Mouse (Mus musculus) forebrain, postnatal 0 days (tissue): ENCODE data around the gene Ccr4. TPM values are rescaled to one million over a fixed set of nuclear protein-coding genes. Genes with fewer than 3 reads are reported as not detected.

ENCODE experiments used
- ATAC-seq: fragments of 200-750 bp; cut with Nextera tagmentation; 2 replicates; pipeline ENCODE4 v1.8.0; 2017; ENCODE audit warnings: mild to moderate bottlenecking, moderate library complexity
- DNase-seq: peaks from one replicate; pipeline ENCODE4 v3.0.0-alpha.2; 2015
- H3K27ac ChIP-seq: fragments of 300-500 bp; sonication (generic); 2 replicates; pipeline ENCODE4 v1.5.1; 2014; ENCODE audit warnings: low read depth, mild to moderate bottlenecking, antibody characterized with exemption, low read length, moderate library complexity, mixed read lengths
- H3K27me3 ChIP-seq: fragments of 300-500 bp; sonication (generic); 2 replicates; pipeline ENCODE4 v1.6.1; 2014; ENCODE audit warnings: mild to moderate bottlenecking, low read length, mixed read lengths; ENCODE audit not compliant: insufficient read depth
- H3K36me3 ChIP-seq: fragments of 300-500 bp; sonication (generic); 2 replicates; pipeline ENCODE4 v1.6.1; 2014; ENCODE audit warnings: mild to moderate bottlenecking, moderate library complexity; ENCODE audit not compliant: insufficient read depth
- H3K4me1 ChIP-seq: fragments of 300-500 bp; sonication (generic); 2 replicates; pipeline ENCODE4 v1.6.1; 2014; ENCODE audit warnings: antibody characterized with exemption; ENCODE audit not compliant: insufficient read depth
- H3K4me2 ChIP-seq: fragments of 300-500 bp; sonication (generic); 2 replicates; pipeline ENCODE4 v1.6.1; 2014; ENCODE audit warnings: low read depth, mild to moderate bottlenecking, moderate library complexity
- H3K4me3 ChIP-seq: fragments of 300-500 bp; sonication (generic); 2 replicates; pipeline ENCODE4 v1.5.1; 2014; ENCODE audit warnings: low read depth, low read length, mixed read lengths
- H3K9ac ChIP-seq: fragments of 300-500 bp; sonication (generic); 2 replicates; pipeline ENCODE4 v1.6.1; 2014; ENCODE audit warnings: mild to moderate bottlenecking
- H3K9me3 ChIP-seq: fragments of 300-500 bp; sonication (generic); 2 replicates; pipeline ENCODE4 v1.6.1; 2016; ENCODE audit warnings: low read length
- CTCF ChIP-seq: sonication (generic); IDR thresholded peaks from 2 replicates; pipeline ENCODE4 v1.5.1; 2016; ENCODE audit warnings: antibody characterized with exemption, control low read depth, low read depth
- WGBS: fragments of 180-500 bp; shearing (Covaris S2); extraction: QIAGEN DNeasy Blood & Tissue Kit; methylation state at CpG from one replicate; pipeline ENCODE4 v1.1.7; 2014; 5-methylcytosine and 5-hydroxymethylcytosine counted together
- polyA plus RNA-seq: library from polyadenylated mRNA; unstranded; fragments of >200 nt; fragmentation: Nextera tagmentation; extraction: Ambion mirVana; gene quantifications from 2 replicates; pipeline ENCODE4 v1.2.1, GENCODE M21; 2015
- total RNA-seq: library from RNA; depleted of rRNA; stranded (reverse); fragments of >200 nt; gene quantifications from 2 replicates; pipeline ENCODE4 v1.2.3, GENCODE M21; 2014

The Ccr4 gene
- total and polyA plus RNA-seq, 2 experiments from 2014 or later: not detected

- H3K9me3 ChIP-seq: no peaks in the 10 kb centered on the region
- no peak overlapping the region for H3K27ac ChIP-seq
- H3K36me3 ChIP-seq: no peaks in the 10 kb centered on the region
- peak; percentile 59 for TF ChIP-seq CTCF
- H3K9ac ChIP-seq: no peak overlapping the region
- no peak overlapping the region for H3K4me2 ChIP-seq
- H3K4me1 ChIP-seq: no peaks in the 10 kb centered on the region
- ATAC-seq (peak; percentile 23; the same call in 1 of the 2 replicates), DNase-seq (peak; percentile 54)
- no peak overlapping the region for H3K4me3 ChIP-seq
- H3K27me3 ChIP-seq: 0 out of 2 replicates have a peak, but pooled peaks cover 3% of the 10 kb centered on the region
- 16% methylated on average over 15 of the region's 15 CpGs for WGBS
Measured at GRCm38 (mm10) chr9:114499783-114500515, 4.8 kb downstream of the Ccr4 start.

DNA sequence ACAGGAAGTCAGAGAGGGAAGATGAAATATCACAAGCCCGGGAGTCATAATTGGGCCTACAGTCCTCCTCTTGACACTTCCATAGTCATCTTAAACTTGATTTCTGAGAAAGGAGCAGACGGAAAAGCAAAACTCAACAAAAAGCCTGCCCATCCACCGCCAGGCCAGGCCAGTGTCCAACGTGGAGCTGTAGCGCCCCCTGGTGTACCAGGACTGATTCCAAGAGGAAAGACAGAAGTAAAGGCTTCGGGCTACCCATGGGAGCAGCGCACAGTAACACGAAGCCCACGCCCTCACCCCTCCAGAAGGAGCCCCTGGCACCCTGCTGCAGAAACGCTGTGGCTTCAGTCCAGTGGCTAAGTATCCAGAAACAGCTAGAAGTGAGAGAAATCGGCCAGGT, 6.5 kb downstream of the Ccr4 start:
- ATAC-seq (peak; percentile 45; the same call in 1 of the 2 replicates), DNase-seq (peak; percentile 77)
- 6% methylated on average over 11 of the region's 11 CpGs for WGBS
- Histone ChIP-seq H3K36me3 (no peaks in the 10 kb centered on the region), H3K9ac (no peak overlapping the region), H3K4me1 (no peaks in the 10 kb centered on the region), H3K9me3 (no peaks in the 10 kb centered on the region), H3K4me2 (no peak overlapping the region), H3K4me3 (no peak overlapping the region), H3K27ac (no peak overlapping the region), H3K27me3 (0 out of 2 replicates have a peak, but pooled peaks cover 3% of the 10 kb centered on the region)
- peak; percentile 81 for TF ChIP-seq CTCF

- Histone ChIP-seq H3K9ac (no peak overlapping the region), H3K9me3 (no peaks in the 10 kb centered on the region), H3K4me1 (no peaks in the 10 kb centered on the region), H3K4me2 (no peak overlapping the region), H3K27ac (no peak overlapping the region), H3K4me3 (no peak overlapping the region), H3K36me3 (no peaks in the 10 kb centered on the region), H3K27me3 (0 out of 2 replicates have a peak, but pooled peaks cover 3% of the 10 kb centered on the region)
- 86% methylated on average over 7 of the region's 7 CpGs for WGBS
- TF ChIP-seq CTCF: no peak
- DNase-seq (no peak), ATAC-seq (no peak)
Measured at GRCm38 (mm10) chr9:114496469-114496868, 8.2 kb downstream of the Ccr4 start.

GRCm38 (mm10) chr9:114487481-114488258, 17.0 kb downstream of the Ccr4 start:
- Histone ChIP-seq H3K27me3 (no peaks in the 10 kb centered on the region), H3K4me3 (no peak overlapping the region), H3K27ac (no peak overlapping the region), H3K9ac (no peak overlapping the region), H3K36me3 (no peaks in the 10 kb centered on the region), H3K9me3 (no peaks in the 10 kb centered on the region), H3K4me2 (no peak overlapping the region), H3K4me1 (no peaks in the 10 kb centered on the region)
- ATAC-seq: no peak
- WGBS: 86% methylated on average over 23 of the region's 23 CpGs
- no peak for DNase-seq
- no peak for TF ChIP-seq CTCF

DNA sequence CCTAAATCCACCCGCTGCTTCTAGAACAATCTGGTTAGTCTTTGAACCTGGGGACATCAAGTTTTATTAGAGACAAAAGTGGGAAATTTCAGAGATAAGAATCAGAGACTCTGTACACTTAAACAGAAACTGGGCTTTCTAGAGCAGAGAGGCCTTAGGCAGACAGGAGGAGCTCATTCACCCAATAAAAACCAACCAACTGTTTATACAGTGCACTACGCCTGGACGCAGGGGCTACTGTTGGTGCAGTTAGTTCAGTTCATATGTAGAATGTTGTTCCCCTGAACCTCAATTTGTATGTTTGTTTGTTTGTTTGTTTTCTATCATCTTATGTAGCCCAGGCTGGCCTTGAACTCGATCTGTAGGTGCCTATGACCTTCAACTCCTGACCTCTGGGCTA, 17.9 kb downstream of the Ccr4 start:
- H3K4me1 ChIP-seq: no peaks in the 10 kb centered on the region

DNA sequence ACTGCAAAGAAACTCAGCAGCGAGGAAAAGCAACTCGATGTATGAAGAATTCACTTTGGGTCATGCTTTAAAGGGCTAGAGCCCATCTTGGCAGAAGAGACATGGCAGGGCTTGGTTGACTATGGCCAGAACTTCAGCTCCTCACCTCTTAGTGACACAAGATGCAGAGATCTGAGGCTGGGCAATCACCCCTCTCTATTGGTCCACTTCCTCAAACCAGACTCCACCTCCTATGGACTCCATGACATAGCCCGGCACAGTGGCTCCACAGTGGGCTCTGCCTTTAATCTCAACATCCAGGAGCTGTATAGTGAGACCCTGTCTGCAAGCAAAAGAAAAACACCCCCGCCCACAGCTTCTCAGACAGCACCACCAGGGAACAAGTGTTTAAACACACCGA, 19.9 kb downstream of the Ccr4 start:
- no peak overlapping the region for H3K4me2 ChIP-seq
- 96% methylated on average over 5 of the region's 5 CpGs for WGBS
- H3K27ac ChIP-seq: no peak overlapping the region
- no peaks in the 10 kb centered on the region for H3K9me3 ChIP-seq
- H3K9ac ChIP-seq: no peak overlapping the region
- no peak for TF ChIP-seq CTCF
- ATAC-seq (no peak), DNase-seq (no peak)
- H3K36me3 ChIP-seq: no peaks in the 10 kb centered on the region
- no peaks in the 10 kb centered on the region for H3K27me3 ChIP-seq
- no peaks in the 10 kb centered on the region for H3K4me1 ChIP-seq
- H3K4me3 ChIP-seq: no peak overlapping the region

More for the DNA sequence above, 17.9 kb downstream of the Ccr4 start:
- Histone ChIP-seq H3K36me3 (no peaks in the 10 kb centered on the region), H3K9ac (no peak overlapping the region), H3K9me3 (no peaks in the 10 kb centered on the region), H3K4me3 (no peak overlapping the region), H3K27me3 (no peaks in the 10 kb centered on the region), H3K4me2 (no peak overlapping the region), H3K27ac (no peak overlapping the region)
- no peak for ATAC-seq
- WGBS: 92% methylated on average over 4 of the region's 4 CpGs
- no peak for DNase-seq
- TF ChIP-seq CTCF: no peak

DNA sequence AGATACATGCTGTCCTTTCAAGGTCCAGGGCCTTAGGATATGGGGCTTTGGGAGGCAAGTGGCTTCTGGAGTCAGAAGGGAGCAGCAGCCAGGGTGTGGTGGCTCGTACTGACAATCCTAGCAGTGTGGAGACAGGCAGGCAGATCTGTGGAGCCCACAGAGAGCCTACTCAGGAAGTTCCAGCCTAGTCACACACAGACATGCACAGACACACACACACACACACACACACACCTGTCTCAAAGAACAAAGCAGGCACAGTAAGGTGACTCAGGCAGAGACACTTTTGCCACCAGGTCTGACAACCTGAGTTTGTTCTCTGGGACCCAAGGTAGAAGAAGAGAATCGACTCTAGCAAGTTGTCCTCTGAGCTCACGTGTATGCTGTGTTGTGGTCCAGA, 23.8 kb downstream of the Ccr4 start:
- Histone ChIP-seq H3K27ac (no peak overlapping the region), H3K4me3 (no peak overlapping the region), H3K9me3 (no peaks in the 10 kb centered on the region), H3K36me3 (no peaks in the 10 kb centered on the region), H3K4me2 (no peak overlapping the region), H3K27me3 (no peaks in the 10 kb centered on the region), H3K4me1 (no peaks in the 10 kb centered on the region), H3K9ac (no peak overlapping the region)
- ATAC-seq: no peak
- WGBS: 75% methylated on average over 3 of the region's 3 CpGs
- TF ChIP-seq CTCF: no peak
- no peak for DNase-seq
